Comparison of ENCODE assay signal across 19 mouse cellular contexts in genomic region chr15:83569682-83570081, GRCm38 (mm10). TPM values are rescaled to one million over a fixed set of nuclear protein-coding genes. Genes with fewer than 3 reads are reported as not detected.
A peak's percentile ranks its signal among the peaks of the same experiment; 100 is the strongest.
DNase-seq lines count a peak whose midpoint lies in the region; ATAC-seq and TF ChIP-seq lines count a peak whose summit lies in the region.
"Had no signal": no experiment of that assay in that cellular context is flagged by ENCODE, and none has a peak within 500 bp of the region (broad histone marks: within the 10 kb centered on the region; RNA-seq: fewer than 3 reads in every experiment).

No protein-coding gene starts in this region.

- no peak for DNase-seq in testis, postnatal 10 days (ENCODE audit: low spot score)
- DNase-seq in testis, postnatal 14 days (ENCODE audit: low spot score), result peak; percentile 54
- DNase-seq in urinary bladder, postnatal 4 days (ENCODE audit: low spot score in 2 of 2), result no peak
- no peak for DNase-seq in adrenal gland, adult 2 months
- DNase-seq: adrenal gland, postnatal 36 days; cerebellum, adult 9-11 months; gastrocnemius, postnatal 14 days; kidney, adult 11 months; kidney, postnatal 14 days; layer of hippocampus, adult 9-11 months; midbrain, embryonic 14.5 days had no signal

- H3K4me1 ChIP-seq in testis, adult 2 months (ENCODE audit: control insufficient read depth, insufficient read depth, low read length), result no peaks in the 10 kb centered on the region; the same call in 1 of the 2 replicates
- no peaks in the 10 kb centered on the region for H3K4me1 ChIP-seq in ES-Bruce4 (ENCODE audit: control insufficient read depth, insufficient read depth, low read length)
- H3K4me1 ChIP-seq: forebrain, embryonic 12.5 days; hindbrain, embryonic 15.5 days; limb, embryonic 12.5 days had no signal

- TF ChIP-seq CTCF in testis, adult 2 months (IDR thresholded peaks at IDR 0.05; ENCODE audit: control insufficient read depth, insufficient read depth, insufficient replicate concordance, low read depth, low read length), result no peak
- TF ChIP-seq CTCF in ES-Bruce4 (IDR thresholded peaks at IDR 0.05; ENCODE audit: low read depth, low read length), result no peak

- no peak overlapping the region for H3K9ac ChIP-seq in ES-Bruce4 (ENCODE audit: low read depth, poor library complexity, severe bottlenecking)
- H3K9ac ChIP-seq: forebrain, embryonic 12.5 days; hindbrain, embryonic 15.5 days; limb, embryonic 12.5 days had no signal

- no peaks in the 10 kb centered on the region for H3K27me3 ChIP-seq in testis, adult 2 months (ENCODE audit: control insufficient read depth, insufficient read depth, low read length)
- H3K27me3 ChIP-seq in ES-Bruce4 (ENCODE audit: control insufficient read depth, insufficient read depth, low read length, poor library complexity, severe bottlenecking), result no peaks in the 10 kb centered on the region
- H3K27me3 ChIP-seq: forebrain, embryonic 12.5 days; limb, embryonic 12.5 days had no signal

- 0 out of 2 replicates have a peak overlapping the region, but pooled peaks have one; percentile 33 for H3K27ac ChIP-seq in testis, adult 2 months (ENCODE audit: control insufficient read depth, insufficient read depth, low read depth, low read length)
- no peak overlapping the region for H3K27ac ChIP-seq in ES-Bruce4 (ENCODE audit: insufficient read depth, low read length)
- H3K27ac ChIP-seq: forebrain, embryonic 12.5 days; hindbrain, embryonic 15.5 days; limb, embryonic 12.5 days; macrophage had no signal

- no peak overlapping the region for H3K4me3 ChIP-seq in testis, adult 2 months (ENCODE audit: control insufficient read depth, low read depth, low read length)
- H3K4me3 ChIP-seq in ES-Bruce4 (ENCODE audit: low read depth, low read length), result peak overlapping the region; percentile 51
- H3K4me3 ChIP-seq: forebrain, embryonic 12.5 days; hindbrain, embryonic 15.5 days; limb, embryonic 12.5 days; myocyte had no signal

- ATAC-seq in common myeloid progenitor, adult 5-6 weeks (replicated peaks; ENCODE audit: low read depth, poor library complexity, severe bottlenecking), result peak; percentile 45

- H3K36me3 ChIP-seq in testis, adult 2 months (ENCODE audit: control insufficient read depth, insufficient read depth, low read length), result no peaks in the 10 kb centered on the region
- no peaks in the 10 kb centered on the region for H3K36me3 ChIP-seq in ES-Bruce4 (ENCODE audit: control insufficient read depth, insufficient read depth, low read length, poor library complexity, severe bottlenecking)
- H3K36me3 ChIP-seq: hindbrain, embryonic 15.5 days had no signal

- no peak for TF ChIP-seq EP300 in ES-Bruce4 (IDR thresholded peaks at IDR 0.05; ENCODE audit: insufficient read depth, low read depth, low read length)

- H3K9me3 ChIP-seq in ES-Bruce4 (replicated peaks; ENCODE audit: control insufficient read depth, insufficient read depth, low read length, poor library complexity, severe bottlenecking), result no peaks in the 10 kb centered on the region
- H3K9me3 ChIP-seq: forebrain, embryonic 12.5 days; hindbrain, embryonic 15.5 days; limb, embryonic 12.5 days had no signal

- no peak for TF ChIP-seq POLR2A in testis, adult 2 months (IDR thresholded peaks at IDR 0.05; ENCODE audit: control insufficient read depth, low read depth, low read length)
- no peak for TF ChIP-seq POLR2A in ES-Bruce4 (IDR thresholded peaks at IDR 0.05; ENCODE audit: insufficient read depth, low read length)

RNA-seq across cellular contexts. Expression of gene Mcat, which starts 6.1 kb away (rescaled TPM):
- polyA plus RNA-seq in testis, adult 2 months (2012; rRNA removed), result 49.8 and 55.1 TPM in 2 replicates
- 25.1 and 28.1 TPM in 2 replicates for polyA plus RNA-seq in ES-Bruce4 (2011; ENCODE audit: insufficient read depth, insufficient read length, low read depth, missing spikeins)
- total RNA-seq in common myeloid progenitor, adult 5-6 weeks (2017), result 15.0 and 25.3 TPM in 2 replicates
- 10 to 100 TPM; 26.2 to 45.8 TPM for total RNA-seq in adrenal gland, adult 2 months (2021)
- 86.0 and 113 TPM in 2 replicates for polyA plus RNA-seq in adrenal gland, adult 2 months (2012; rRNA removed)

RNA-seq across cellular contexts. Expression of gene Tspo, which starts 6.3 kb away (rescaled TPM):
- polyA plus RNA-seq in testis, adult 2 months (2012; rRNA removed), result 19.5 and 20.2 TPM in 2 replicates
- 25.9 and 31.9 TPM in 2 replicates for polyA plus RNA-seq in ES-Bruce4 (2011; ENCODE audit: insufficient read depth, insufficient read length, low read depth, missing spikeins)
- total RNA-seq in common myeloid progenitor, adult 5-6 weeks (2017), result 60.8 and 78.3 TPM in 2 replicates
- 100 to 1,000 TPM; 298 to 606 TPM for total RNA-seq in adrenal gland, adult 2 months (2021)
- polyA plus RNA-seq in adrenal gland, adult 2 months (2012; rRNA removed), result 1,564 and 1,830 TPM in 2 replicates

RNA-seq across cellular contexts. Expression of gene Ttll12, which starts 25.3 kb away (rescaled TPM):
- 8.2 and 10.5 TPM in 2 replicates for polyA plus RNA-seq in testis, adult 2 months (2012; rRNA removed)
- 33.7 and 35.0 TPM in 2 replicates for polyA plus RNA-seq in ES-Bruce4 (2011; ENCODE audit: insufficient read depth, insufficient read length, low read depth, missing spikeins)
- 22.5 and 26.0 TPM in 2 replicates for total RNA-seq in common myeloid progenitor, adult 5-6 weeks (2017)
- 10 to 100 TPM; 31.7 to 46.2 TPM for total RNA-seq in adrenal gland, adult 2 months (2021)
- 47.4 and 48.0 TPM in 2 replicates for polyA plus RNA-seq in adrenal gland, adult 2 months (2012; rRNA removed)

RNA-seq across cellular contexts. Expression of gene Bik, which starts 43.0 kb away (rescaled TPM):
- 9.8 and 11.0 TPM in 2 replicates for polyA plus RNA-seq in testis, adult 2 months (2012; rRNA removed)
- 3.7 and 6.5 TPM in 2 replicates for polyA plus RNA-seq in ES-Bruce4 (2011; ENCODE audit: insufficient read depth, insufficient read length, low read depth, missing spikeins)
- total RNA-seq in common myeloid progenitor, adult 5-6 weeks (2017), result not detected in 2 replicates
- 1 to 10 TPM; 3.2 to 7.3 TPM for total RNA-seq in adrenal gland, adult 2 months (2021)
- 9.1 and 11.4 TPM in 2 replicates for polyA plus RNA-seq in adrenal gland, adult 2 months (2012; rRNA removed)
- polyA plus RNA-seq: macrophage had no signal

RNA-seq across cellular contexts. Expression of gene Ttll1, which starts 59.0 kb away (rescaled TPM):
- 25.2 and 28.8 TPM in 2 replicates for polyA plus RNA-seq in testis, adult 2 months (2012; rRNA removed)
- polyA plus RNA-seq in ES-Bruce4 (2011; ENCODE audit: insufficient read depth, insufficient read length, low read depth, missing spikeins), result 13.6 and 19.1 TPM in 2 replicates
- total RNA-seq in common myeloid progenitor, adult 5-6 weeks (2017), result 6.3 and 8.5 TPM in 2 replicates
- total RNA-seq in adrenal gland, adult 2 months (2021), result 10 to 100 TPM in 1 of 2 experiments, 1 to 10 TPM in 1; 7.4 to 13.6 TPM
- 4.5 and 4.7 TPM in 2 replicates for polyA plus RNA-seq in adrenal gland, adult 2 months (2012; rRNA removed)

Comparison
In these comparisons a context has a peak if more than half of its experiments do, and no peak if none do; other contexts are left out.
1. RNA of gene Tspo, which starts 6.3 kb away (polyA plus RNA-seq): 1,564 to 1,830 TPM in adrenal gland, adult 2 months; 25.9 to 31.9 TPM in ES-Bruce4 and 19.5 to 20.2 TPM in testis, adult 2 months; every median in the first group is over 10 times any median in the second.